Mouse (Mus musculus): Measurements from ENCODE around the gene Agbl4.

GRCm38 (mm10) chr4:111510129-111510528 lies 1112.7 kb downstream of the Agbl4 start:
- TF ChIP-seq CTCF (IDR thresholded peaks at IDR 0.05; ENCODE audit: insufficient read depth, low read depth, low read length) = no peak
- TF ChIP-seq POLR2A (IDR thresholded peaks at IDR 0.05; ENCODE audit: insufficient read depth, low read depth, low read length) = no peak

All from olfactory bulb, adult 2 months (tissue).